Mouse (Mus musculus): ENCODE results near the gene Dph2.

Dph2 gene

DNA sequence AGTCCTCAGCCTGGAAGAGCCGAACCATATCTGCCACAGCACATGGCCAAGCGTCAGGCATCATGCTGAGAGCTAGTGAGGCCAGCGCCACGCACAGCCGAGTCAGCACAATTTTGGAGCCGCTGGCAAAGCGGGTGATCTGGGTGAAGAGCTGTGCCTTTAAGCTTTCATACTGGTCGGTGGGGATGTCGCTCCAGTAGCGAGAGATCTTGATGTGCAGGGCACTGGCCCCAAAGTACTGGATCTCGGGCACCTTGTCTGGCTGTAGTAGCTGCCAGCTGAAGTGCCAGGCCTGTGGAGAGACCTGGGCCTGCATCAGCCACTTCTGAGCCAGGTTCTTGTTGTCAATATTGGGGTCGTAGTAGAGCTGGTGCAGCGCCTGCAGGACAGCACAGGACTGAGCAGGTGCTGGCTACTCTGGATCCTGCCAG is 20.3 kb upstream of the Dph2 start:
- no peak for DNase-seq (ENCODE audit: low spot score in 2 of 2)

DNA sequence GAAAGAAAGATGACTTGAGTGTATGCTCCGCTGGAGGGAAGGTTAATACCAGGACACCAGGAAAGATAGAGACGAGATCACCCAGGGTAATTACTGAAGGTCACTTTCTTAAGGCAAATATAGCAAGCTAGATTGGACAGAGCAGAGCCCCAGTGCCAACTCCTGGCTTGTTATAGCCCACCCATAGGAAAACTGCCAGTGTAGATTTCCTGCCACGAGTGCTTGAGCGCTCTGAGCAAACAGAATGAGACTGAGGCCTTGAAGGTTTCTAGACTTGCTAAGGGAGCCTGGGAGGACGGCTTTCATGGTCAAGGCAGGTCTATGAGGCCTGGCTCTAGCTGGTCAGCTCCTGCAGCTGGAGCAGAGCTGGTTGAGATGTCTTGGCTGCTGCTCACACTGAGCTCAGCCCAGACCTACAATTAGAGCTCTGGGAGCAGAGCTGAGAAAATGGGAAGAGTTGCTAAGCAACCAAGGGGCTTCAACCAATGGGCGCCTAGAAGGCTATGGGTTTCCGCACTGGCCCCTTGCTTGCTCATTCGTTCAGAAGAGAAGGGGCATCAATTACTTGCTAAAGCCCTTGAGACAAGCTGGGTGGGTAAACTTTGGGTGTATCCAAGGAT is 17.1 kb upstream of the Dph2 start:
- no peak for DNase-seq (ENCODE audit: low spot score in 2 of 2)

DNA sequence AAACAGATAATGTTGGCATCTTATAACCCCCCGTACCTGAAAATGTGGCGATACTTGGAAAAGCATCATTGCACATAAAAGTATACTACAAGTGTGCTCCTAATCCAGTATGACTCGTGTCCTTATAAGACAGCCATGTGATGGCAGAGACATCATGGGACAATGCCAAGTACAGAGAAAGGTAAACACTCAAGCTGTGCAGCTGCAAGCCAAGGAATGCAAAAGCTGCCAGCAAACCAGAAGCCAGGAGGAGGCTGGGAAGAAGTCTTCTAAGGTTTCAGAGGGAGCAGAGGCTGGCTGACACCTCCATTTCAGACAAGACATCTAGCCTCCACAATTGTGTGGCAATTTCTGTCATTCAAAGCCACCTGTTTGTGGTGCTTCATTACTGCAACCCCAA is 14.4 kb upstream of the Dph2 start:
- no peak for DNase-seq (ENCODE audit: low spot score in 2 of 2)

DNA sequence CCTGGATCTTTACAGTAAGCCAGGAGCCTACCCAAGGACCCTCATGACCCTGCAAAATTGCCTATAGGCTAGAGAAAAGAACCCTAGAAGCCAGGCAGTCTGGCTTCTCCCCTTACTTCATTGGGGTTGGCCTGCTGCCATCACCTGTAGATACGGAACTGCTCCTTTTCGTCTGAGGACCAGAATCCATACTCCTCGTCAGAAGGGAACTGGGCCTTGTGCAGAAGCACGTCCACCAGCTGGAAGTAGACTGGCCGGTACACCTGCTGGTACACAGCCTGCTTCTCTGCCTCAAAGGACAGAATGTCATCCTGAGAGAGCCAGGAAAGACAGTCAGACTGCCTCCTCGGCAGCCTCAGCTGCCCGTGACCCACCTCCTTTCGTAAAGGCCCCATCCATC is 12.9 kb upstream of the Dph2 start:
- no peak for DNase-seq (ENCODE audit: low spot score in 2 of 2)

DNA sequence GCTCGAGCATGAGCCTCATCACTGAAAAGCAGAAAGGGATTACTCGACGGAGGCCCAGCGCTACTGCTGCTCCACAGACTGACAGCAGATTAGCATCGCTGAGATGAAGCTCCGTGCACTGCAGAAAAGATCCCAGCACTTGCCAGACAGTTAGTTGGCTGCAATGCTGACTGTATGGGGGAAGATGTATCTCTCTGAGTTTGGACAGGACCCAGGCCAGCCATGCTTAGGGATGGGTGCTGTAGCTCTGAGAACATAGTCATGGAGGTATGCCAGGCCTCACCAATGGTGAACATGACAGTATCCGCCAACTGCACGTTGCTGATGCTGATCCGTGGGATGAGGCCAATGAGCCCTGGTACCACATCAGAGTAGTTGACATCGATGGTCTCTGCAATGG is 12.3 kb upstream of the Dph2 start:
- no peak for DNase-seq (ENCODE audit: low spot score in 2 of 2)

DNA sequence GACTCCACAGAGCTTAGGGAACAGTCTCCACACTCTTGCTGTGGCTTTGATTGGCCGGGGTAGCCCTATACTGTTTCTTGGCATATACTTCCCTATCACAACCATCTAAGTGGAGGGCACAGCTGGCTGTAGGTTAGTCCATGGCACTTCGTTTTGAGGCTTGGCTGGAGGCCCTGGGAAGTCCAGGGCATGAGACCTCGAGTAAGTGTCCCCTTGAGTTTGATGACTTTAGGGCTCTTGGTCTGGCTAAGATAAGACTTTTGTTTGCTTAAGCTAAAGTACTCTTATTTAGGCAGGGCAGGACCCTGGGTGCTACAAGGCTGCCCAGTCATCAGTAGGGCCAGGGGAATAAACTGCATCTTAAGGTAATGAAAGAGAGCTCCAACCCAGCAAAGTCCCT is 6.3 kb upstream of the Dph2 start:
- no peak for DNase-seq (ENCODE audit: low spot score in 2 of 2)

DNA sequence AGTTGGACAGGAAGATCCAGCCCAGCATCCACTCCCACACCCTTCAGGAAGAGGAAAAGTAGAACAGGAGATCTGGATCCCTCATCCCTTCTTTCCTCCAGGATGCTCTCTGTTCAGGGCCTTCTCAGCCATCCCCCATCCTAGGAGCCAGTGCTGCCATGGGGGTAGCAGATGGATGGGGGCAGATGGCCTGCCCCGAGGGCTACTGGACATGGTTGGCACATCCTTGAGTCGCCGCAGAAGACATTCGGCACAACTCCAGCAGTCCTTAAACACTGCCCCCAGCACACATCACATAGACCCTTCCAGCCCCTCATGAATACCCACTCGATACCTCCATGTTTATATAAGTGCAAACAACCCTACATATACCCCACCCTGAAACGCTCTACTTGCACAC is 4.2 kb upstream of the Dph2 start:
- no peak for DNase-seq (ENCODE audit: low spot score in 2 of 2)

DNA sequence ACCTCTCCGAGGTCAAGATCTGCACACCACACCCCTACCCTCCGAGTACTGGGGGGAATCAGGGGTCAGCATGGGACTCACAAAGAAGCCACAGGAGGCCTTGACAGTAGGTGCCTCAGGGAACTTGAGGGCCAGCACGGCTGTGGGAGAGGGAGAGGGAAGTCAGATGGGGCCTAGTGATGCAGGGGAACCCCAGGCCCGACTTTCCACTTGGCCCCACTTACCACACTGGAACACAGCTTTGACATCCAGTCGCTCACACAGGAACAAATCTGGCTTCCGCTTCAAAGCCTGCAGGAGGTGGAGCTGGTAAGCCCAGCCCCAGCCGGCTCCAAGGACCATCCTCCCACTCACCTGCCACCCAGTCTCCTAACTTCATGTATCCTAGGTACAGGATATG is 3.5 kb upstream of the Dph2 start:
- no peak for DNase-seq (ENCODE audit: low spot score in 2 of 2)

DNA sequence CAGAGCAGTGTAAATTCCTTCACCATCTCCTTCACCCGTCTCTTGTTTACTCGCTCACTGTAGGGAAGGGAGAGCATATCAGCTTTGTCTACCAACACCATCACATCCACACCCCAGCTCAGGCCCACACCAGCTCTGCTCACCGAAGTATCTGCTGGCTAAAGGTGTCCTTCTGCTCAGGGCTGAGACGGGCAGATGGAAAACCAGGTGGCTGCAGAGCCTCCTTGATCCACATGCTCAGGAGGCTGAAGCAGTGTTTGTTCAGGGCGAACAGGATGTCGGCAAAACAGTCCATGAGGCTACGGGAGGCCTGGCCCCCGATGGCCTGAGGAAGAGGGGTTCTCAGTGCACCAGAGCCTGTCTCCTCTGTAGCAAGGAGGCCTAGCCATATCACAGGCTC is 2.8 kb upstream of the Dph2 start:
- DNase-seq (ENCODE audit: low spot score in 2 of 2): no peak

DNA sequence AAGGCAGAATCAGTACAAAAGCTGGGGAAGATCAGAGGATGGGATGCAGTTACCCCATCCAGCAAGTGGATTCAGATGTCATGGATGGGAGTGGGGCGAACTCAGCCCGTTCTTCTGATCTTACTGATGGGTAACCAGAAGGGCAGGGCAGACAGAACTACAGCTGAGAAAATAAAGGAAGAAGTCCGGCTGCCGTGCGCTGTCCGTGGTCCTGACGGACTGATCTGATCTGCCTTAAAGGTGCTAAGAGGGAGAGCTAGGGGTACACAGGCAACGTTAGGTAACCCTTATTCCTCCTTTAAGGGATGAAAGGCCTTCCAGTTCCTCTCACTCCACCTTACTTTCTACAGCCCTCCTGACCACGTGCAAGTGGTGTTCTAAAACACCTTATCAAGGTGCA is 1.5 kb upstream of the Dph2 start:
- no peak for DNase-seq (ENCODE audit: low spot score in 2 of 2)

DNA sequence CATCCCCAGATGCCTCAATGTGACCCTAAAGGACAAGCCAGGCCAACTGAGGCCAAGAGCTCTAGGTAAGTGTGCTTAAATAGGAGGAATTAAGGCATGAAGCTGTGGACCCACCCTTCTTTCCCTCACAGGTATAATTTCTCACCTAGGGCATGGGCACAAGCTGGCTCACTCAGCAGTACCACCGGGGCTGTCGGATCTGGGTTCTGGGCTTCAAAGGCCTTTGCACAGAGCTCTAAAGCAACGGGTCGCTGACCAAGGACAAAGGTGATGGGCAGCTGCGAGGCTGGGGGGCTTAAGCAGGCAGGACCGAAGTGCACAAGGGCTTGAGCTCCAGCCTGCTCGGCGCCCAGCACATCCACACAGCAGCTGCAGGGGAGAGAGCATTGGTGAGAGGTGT is 1.1 kb downstream of the Dph2 start:
- no peak for DNase-seq (ENCODE audit: low spot score in 2 of 2)

DNA sequence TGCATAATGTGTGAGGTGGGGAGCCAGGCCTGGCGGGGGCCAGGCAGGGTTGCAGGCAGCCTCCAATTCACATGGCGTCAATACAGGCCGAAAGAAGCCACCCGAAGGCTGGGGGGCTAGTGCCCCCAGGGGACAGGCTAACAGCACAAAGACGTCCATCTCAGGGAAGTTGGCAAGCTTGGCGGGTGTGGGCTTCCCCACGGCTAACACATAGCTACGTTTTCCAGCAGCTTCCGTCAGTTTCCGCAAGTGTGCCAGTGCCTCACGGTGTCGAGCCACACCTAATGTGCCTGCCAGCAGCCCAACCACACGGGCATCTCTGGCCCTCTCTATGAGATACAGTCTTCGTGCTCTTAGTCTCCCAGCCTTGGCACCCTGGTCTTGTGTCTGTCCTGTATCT is 1.8 kb downstream of the Dph2 start:
- DNase-seq (ENCODE audit: low spot score in 2 of 2): no peak

DNA sequence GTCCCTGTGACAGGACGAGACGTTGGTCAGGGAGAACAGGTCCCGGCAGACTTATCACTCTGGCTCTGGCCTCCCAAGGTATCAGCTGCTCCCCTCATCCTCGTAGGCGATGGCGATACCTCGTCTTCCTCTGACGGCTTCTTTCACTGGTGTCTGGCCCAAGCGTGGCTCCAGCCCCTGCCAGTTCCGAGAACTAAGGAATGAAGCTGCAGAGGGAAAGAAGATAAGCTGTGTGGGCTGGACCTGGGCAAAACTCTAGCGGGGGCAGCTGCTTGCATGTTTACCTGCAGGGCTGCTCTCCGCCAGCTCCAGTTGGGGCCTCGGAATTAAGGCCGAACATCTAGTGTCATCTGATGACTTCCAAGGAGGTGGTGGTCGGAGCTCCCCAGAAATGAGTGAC is 2.4 kb downstream of the Dph2 start:
- no peak for DNase-seq (ENCODE audit: low spot score in 2 of 2)

DNA sequence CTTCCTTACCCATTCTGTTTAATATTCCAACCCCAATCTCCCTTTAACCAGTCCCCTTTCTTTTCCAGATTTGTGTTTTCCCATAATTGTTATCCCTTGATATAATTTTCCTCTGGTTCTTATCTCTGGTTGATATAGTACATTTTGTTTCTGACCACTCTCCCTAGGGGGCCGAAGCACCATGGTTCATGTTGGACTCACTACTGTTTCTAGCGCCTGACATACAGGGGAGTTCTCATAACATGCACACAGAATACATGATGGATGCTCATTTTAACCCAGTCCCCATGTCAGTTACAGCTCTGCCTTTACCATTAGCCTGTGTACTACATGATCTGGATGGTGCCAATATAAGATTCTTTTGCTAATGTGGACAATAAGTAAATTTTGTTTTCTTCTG is 3.9 kb downstream of the Dph2 start:
- no peak for DNase-seq (ENCODE audit: low spot score in 2 of 2)

DNA sequence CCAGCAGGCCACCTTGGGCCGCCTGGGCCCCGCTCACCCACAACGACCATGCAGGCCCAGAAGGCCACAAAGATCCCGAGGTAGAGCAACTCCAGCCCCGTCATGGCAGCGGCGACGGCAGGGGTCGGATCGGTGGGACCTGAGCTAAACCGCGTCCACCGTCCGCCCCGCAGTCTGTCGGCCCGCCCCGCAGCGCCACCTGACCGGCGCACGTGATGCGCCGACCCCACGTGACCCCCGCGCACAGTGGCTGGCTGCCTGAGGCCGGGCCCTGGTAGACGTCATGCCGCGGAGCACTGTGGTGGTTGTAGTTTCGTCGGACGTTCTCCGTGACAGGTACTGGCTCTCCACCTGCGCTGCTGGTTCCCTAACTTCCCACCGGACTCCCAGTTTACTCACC is 4.7 kb downstream of the Dph2 start, which contains the start of gene Atp6v0b:
Atp6v0b (minus strand) TSS at position 201 of the 400 bp plus-strand sequence.
- DNase-seq (ENCODE audit: low spot score in 2 of 2): peak; percentile 93

DNA sequence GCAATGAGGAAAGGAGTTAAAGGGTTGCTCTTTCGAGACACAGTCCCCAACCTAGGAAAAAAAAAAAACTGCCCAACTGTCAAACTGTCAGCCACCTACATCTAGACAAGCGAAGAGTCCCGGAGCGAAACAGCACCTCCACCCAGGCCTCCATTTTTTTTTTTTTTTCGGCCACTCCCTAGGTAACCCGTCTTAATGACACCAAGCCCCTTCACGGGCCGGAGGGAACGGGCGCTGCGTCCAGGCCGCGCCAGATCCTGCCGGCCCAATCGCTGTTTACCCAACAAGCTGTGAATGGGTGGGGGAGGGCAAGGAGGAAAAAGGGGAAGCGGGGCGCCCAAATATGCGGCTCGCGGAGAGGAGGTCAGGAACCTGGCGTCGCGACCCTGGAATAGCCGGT is 5.2 kb downstream of the Dph2 start:
- DNase-seq (ENCODE audit: low spot score in 2 of 2): no peak

DNA sequence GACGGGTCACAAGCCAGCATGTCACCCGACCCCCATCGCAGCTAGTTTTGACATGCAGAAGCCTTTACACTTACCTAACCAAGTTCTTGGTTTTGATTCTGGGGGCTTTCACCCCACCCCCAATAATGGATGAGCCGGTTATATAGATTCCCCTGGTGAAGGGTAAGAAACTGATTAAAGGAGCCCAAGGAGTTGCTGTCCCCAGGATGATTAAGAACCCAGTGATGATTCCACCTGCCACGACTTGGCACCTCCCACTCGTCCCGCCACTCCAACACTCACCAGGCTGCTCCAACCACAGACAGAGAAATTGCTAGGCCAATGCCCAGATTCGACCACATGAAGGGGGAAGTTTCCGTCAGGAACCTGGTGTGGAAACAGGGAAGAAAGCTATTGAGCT is 5.8 kb downstream of the Dph2 start:
- no peak for DNase-seq (ENCODE audit: low spot score in 2 of 2)

DNA sequence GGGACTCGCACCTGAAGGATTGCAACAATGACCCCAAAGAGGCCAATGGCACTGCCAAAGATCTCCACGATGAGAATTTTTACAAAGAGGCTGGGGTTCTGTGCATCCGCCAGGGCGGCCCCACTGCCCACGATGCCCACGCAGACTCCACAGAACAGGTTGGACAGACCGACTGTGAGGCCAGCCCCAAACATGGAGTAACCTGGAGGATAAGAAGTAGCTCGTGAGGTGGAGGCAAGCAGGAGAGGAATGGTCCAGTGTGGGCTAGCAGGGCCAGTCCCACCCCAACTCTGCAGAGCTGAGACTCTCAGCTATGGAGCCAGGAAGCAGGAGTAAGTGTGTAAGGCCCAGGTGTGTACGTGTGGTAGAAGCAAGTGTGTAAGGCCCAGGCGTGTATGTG is 6.7 kb downstream of the Dph2 start:
- no peak for DNase-seq (ENCODE audit: low spot score in 2 of 2)

DNA sequence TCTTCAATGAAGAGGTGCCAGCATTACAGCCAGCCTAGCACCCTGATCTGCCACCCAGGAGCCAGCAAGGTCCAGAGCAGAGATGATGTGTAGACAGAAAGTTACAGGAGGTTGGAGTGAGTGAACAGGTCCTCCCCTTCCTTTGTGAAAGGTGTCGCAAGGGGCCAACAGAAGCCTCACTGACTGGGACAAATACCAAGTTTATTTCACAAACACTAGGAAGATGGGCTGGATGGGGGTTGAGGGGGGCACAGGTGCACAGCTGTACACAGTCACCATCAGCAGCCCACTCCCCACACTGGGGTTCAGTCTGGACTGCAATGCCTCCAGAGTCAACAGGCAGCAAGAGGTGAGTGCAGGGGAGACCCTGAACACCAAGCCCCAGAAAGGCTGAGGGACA is 7.7 kb downstream of the Dph2 start:
- DNase-seq (ENCODE audit: low spot score in 2 of 2): no peak

DNA sequence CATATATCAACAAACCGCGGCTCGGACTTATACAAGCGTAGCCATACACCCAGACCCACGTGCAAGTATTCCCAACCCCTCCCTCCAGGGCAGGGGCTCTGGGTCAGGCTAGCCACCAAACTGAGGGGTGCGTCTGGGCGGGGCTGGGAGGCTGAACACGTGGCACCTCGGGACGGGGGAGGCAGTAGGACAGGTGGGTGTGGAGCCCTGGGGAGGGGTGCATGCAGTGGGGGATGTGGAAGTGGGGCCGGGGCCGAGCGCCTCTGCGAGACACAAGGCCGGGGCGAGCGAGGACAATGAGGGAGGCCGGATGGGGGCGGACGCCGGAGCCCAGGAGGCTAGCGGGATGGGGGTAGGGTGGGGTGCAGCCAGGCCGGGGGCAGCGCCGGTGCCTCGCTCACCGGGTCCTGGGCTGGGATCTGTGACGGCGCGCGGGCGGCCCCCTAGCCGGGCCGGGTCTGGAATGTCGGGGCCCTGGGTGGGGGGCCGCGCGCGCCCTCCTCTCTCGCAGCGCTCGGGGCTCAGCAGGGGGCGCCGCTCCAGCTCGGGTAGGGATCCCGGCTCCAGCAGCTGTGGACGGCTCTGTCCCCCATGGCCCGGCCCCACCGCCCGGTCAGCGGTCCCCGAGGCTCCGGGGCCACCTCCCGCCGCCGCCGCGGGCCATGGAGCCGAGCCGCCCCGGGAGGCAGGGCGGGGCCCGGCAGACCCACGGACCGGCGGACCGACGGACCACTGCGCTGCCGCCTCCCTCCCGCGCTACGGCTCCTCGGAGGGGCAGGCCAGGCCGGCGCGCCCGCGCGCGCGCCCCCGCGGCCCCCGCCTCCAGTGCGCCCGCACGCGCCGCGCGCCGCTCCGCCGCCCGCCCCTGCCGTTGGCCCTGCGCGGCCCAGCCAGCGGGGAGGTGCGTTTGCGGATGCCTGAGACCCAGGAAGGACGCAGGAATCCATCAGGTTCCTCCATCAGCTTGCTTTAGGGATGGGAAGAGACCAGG is 8.8 kb downstream of the Dph2 start, which contains the start of gene B4galt2:
B4galt2 (minus strand) TSS at position 787 of the 991 bp plus-strand sequence.
- DNase-seq (ENCODE audit: low spot score in 2 of 2): peak; percentile 43 to 66

DNA sequence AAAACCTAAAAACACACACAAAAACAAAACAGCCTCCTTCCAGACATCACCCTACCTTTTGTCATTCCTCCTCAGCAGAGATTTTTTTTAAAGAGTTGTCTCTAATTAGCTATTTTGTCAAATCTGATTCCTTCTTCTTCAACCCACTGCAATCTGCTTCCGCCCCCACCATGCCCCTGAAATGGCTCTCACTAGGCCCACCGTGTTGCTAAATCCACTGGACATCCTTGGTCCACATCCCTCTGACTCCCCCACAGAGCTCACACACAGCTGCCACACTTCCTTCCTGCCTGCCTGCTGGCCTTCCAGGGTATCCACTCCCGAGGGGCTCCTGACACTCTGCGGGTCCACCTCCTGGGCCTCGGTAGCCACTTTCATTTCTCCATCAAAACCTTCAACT is 13.1 kb downstream of the Dph2 start:
- no peak for DNase-seq (ENCODE audit: low spot score in 2 of 2)

DNA sequence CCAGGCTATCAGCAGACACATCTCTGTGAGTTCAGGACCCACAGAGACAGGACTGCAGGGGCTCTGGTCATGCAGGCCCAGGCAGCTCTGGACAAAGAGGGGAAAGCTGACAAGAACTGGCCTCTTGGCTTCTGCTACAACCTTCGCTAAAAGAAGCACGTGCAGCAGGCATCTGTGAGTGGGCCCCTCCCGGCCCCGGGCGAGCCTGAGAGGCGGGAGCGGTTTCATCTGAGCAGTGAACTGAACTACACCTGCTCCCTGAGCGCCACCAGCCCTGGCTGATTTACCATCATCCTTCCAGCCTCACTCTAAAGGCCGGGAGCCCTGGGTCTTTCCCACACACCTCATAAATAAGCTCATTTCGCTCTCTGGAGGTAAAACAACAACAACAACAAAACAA is 13.5 kb downstream of the Dph2 start:
- DNase-seq (ENCODE audit: low spot score in 2 of 2): no peak

DNA sequence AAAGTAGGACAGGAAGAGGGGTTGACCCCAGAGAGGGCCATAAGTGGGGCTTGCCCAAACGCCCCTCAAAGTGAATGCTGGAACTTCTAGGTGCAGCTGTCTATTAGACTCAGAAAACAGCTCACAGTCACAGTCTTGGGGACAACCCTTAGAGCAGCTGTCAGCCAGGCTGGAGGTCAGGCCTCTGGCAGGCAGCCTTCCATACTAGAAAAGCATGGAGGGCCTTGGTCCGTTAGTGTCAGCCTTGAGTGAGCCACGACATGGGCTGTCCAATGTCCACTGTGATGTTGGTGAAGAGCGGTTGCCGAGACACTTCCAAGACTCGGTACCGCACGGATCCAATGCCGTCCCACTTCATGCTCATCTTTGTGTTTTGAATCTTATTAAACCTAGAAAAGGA is 18.2 kb downstream of the Dph2 start:
- DNase-seq (ENCODE audit: low spot score in 2 of 2): no peak

Data from heart, adult 9 months (tissue).